Mouse (Mus musculus) naive thymus-derived CD4-positive, alpha-beta T cell, adult 2 months (primary cell): ENCODE measurements around the gene Gns.
"Not testable (repeated sequence)": the region's sequence is repeated elsewhere in the genome, so short reads cannot be mapped to it uniquely, and the experiment has no call there.

Experiments
- DNase-seq: peaks from one replicate; pipeline ENCODE4 v3.0.0-alpha.2; 2011; ENCODE audit warnings: low read depth

The Gns gene

DNA sequence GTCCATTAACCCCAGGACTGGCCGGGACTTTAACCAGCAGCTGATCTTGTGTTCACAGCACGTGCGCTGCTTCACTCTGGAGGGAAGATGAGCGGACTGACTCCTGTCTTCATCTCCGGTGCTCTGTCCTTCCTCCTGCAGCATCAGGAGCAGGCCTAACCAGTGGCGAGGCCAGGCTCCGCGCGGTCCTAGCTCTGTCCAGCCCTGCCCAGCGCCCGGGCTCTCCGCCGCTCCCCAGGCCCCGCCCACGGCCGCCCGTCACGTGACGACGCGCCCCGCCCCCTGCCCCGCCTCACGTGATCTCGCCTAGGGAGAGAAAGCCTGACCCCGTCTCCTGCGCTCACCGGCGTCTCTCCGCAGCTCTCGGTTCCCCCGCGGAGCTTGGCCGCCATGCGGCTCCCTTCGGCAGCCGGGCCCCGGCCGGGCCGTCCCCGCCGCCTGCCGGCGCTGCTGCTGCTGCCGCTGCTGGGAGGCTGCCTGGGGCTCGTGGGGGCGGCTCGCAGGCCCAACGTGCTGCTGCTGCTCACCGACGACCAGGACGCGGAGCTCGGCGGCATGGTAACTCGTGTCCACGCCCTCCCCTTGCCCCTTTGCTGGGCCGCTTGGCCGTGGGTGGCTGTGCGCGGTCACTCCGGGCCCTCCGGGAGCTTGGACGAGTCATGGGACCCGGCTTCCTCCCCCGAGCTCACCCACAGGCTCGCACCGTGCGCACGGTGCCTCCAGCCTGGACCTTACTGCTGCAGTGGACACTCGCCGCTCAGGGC is at the start of gene Gns:
Gns (plus strand) TSS at position 290 of the 764 bp plus-strand sequence.
- DNase-seq = peak; percentile 88

DNA sequence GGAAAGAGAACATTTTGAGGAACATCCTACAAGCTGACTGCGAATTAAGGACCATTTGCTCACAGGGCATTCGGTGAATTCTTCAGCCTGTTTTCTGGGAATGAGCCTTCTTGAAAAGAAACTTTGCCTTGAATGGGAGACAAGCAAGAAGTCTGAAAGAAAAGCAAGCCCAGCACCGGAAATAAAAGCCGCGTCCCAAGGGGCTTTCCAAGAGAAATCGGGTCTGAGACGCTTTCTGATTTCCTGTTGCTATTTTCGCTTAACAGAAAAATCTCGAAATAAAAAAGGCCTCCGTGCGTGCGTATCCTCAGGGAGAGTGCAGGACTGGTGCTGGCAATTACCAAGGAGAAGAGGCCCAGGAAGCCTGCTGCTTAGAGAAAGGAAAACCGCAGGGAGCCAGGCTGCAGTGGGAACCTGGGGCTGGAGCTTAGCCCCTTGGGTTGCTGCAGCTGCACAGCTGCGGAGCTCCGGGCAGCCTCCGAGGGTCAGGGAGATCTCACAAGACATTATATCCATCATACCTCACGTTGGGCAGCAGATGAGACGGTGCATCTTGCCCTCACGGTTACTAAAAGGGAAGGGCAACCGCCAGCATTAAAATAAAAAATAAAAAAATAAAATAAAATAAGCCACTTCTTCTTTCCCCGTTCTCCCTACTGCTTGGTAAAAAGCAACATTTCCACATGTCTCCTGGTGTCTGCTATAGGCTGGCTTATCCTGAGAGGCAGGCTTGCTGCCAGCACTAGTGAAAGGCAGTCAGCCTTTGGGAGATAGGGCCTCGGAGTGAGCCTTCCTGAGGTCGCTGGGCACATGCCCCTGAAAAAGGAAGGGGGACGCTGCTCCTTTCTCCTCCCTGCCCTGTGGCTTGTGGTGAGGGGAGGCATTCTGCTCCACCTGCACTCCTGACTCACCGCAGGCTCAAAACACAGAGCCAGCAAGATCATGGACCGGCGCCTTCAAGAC is 49.3 kb upstream of the Gns start:
- peak; percentile 71 for DNase-seq

DNA sequence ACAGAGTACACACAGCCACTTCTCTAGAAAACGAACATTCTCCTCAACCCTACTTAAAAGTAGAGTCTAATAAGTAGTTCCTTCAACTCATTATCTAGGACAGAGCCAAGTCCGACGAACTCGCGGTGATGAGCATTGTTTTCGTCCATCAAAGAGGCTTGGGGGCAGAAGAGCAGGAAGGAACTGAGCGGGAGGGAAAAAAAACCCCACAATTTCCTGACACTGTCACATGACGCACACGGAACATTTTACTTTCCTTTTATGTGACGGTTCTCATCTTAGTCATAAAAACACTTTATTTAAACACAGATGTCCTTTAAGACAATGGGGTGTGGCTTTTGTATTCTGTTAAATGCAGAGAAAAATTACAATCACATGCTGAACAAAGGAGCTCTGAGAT is 48.5 kb upstream of the Gns start:
- peak; percentile 91 for DNase-seq

DNA sequence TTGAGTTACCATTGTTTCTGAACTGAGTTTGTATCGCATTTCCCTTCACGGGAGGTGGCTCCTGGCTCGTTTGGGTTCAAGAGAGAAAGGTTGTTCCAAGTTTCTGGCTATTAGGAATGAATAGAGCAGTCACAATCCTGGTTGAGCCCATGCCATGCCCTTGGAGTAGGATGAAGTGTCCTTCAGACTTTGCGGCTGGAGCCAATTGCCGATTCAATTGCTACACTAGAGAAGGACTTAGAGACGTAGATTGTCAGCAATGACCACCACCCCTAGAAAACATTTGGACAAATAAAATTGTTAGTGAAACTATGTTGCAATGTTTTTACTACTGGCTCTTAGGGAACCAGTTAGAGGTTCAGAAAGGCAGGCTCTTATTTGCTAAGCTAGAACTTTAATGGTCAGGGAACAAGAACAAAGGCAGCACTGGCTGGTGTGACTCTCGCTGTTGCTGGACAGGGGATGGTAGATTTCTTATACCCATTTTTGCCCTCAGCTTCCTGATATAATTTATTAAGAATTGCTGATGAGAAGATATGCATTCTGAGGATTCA is 46.4 kb upstream of the Gns start:
- DNase-seq = no peak

- no peak for DNase-seq
Observed at GRCm38 (mm10) chr10:121323493-121323892, 41.4 kb upstream of the Gns start.

- peak; percentile 35 for DNase-seq
Observed at GRCm38 (mm10) chr10:121326167-121326566, 38.7 kb upstream of the Gns start.

DNA sequence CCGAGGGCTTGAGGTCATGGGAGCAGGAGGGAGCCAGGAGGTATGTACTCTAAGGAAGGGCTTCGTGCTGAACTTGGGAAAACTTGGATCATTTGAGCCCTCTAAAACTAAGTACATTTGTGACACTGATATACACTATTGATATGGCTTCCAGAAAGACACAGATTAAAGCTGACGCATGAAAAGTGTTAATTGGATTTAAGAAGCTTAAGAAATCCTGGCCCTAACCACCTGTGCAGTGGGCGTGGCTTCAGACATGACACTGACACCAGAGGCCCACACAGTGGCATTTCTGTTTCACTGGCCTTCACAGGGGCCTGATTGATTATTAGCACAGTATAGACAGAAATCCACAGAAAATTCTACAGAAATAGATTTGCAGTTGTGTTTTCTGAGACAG is 35.3 kb upstream of the Gns start:
- DNase-seq = no peak

DNA sequence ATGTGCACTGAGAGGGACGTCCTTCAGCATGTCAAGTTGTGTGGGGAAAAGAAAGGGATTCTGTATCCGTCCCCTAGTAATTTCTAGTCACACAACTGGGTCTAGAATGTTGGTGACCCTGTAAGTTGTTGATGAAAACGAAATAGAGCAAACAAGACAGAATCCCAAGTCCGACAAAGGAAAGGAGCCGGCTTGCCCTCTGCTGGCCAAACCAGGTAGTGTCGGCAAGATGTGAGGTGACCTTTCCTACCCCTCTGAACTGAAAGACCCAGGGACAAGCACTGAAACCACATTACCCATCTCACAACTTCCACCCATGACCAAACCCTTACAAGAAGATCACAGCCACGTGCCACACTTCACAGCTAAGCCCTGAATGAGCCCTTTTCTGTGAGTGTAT is 34.0 kb upstream of the Gns start:
- peak; percentile 84 for DNase-seq

DNA sequence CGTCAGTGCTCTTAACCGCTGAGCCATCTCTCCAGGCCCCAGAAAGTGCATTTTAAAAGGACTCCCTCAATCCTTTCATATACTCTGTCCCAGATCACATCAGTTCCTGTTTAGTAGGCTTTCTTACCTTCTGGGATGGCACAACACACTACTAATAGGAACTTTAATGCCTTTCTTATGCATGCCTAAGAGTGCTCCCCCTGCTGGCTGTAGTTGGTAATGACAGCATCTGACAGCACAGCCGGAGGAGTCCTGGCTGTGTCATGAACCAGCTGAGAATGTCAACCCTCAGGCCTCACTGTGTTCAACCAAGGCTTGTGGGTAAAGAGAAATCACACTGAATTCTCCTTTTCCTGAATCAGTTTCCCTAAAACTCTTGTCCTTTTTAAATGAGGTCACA is 30.3 kb upstream of the Gns start:
- DNase-seq = peak; percentile 83

DNA sequence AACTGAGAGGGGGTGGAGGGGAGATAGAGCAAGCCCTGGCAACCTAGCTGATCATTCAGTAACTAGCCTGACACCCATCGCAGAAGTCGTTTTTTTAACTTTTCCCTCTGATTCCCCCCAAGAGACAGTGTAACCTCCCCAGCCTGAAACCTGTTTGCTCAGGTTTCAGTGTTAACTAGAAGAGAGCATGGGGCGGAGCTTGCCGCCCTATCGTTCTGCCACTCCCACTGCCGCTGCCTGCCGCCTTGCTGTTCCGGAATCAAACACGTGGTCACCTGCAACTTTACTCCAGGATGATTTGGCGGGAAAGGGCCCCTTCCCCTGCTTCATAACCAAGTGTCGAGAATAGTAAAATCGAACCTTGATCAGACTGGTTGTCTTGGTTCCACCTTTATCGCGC is 28.4 kb upstream of the Gns start:
- DNase-seq = not testable (repeated sequence)

- no peak for DNase-seq
Observed at GRCm38 (mm10) chr10:121340754-121341593, 23.9 kb upstream of the Gns start.

DNA sequence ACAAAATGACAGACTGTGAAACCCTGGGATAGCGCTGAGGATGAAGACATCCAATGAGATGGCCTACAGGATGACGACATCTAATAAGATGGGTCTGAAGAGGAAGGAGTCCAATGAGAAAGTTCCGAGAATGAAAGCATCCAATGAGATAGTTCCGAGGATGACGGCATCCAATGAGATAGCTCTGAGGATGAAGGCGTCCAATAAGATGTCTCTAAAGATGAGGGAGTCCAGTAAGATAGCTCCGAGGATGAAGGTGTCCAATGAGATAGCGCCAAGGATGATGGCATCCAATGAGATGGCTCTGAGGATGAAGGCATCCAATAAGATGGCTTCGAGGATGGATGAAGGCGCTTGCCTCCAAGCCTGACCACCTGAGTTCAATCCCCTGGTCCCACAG is 22.6 kb upstream of the Gns start:
- DNase-seq = no peak

GRCm38 (mm10) chr10:121343867-121344266 is 21.0 kb upstream of the Gns start:
- no peak for DNase-seq

DNA sequence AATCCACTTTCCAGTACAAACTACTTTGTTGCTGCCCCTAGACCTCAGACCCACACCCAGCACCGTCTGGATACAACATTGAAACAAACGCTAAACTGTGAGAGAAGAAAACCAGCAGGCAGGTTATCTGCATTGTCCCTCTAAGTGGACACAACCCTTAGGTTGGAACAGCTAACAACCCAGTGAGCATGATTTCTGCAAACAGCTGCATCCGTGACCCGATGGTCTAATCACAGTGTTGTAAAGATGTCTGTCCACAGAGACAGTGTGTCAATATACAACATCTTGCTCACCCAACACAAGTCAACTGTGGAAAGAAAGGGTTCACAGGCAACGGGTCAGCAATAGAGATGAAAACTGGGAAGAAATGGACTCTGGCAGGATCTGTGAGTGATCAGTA is 15.6 kb upstream of the Gns start:
- DNase-seq = no peak

- peak; percentile 30 for DNase-seq
Observed at GRCm38 (mm10) chr10:121350357-121351065, 14.4 kb upstream of the Gns start.

DNA sequence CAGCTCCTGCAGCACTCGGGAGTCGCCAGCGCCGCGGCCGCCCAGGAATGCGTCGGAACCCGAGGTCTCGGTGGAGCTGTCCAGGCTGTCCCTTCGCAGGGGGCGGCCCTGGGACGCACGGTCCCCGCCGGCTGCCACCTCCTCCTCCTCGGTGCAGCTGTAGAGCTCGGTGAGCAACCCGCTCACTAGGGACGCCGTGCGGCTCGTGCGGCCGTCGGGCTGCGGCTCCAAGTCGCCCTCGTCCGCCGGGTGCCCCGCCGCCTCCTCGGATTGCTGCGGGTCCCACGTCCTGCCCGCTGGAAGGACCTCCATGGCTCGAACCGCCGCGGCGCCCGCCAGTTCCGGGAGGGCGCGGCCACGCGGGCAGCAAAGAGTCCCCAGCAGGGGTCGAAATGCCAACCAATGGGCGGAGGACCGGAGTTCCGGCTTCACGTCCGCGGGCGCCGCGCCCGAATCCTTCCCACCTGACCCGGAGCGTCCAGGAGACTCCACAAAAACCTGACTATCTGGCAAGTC is 13.8 kb upstream of the Gns start, which contains the start of gene Tbc1d30:
Tbc1d30 (minus strand) TSS at position 213 of the 516 bp plus-strand sequence.
- peak; percentile 36 for DNase-seq

DNA sequence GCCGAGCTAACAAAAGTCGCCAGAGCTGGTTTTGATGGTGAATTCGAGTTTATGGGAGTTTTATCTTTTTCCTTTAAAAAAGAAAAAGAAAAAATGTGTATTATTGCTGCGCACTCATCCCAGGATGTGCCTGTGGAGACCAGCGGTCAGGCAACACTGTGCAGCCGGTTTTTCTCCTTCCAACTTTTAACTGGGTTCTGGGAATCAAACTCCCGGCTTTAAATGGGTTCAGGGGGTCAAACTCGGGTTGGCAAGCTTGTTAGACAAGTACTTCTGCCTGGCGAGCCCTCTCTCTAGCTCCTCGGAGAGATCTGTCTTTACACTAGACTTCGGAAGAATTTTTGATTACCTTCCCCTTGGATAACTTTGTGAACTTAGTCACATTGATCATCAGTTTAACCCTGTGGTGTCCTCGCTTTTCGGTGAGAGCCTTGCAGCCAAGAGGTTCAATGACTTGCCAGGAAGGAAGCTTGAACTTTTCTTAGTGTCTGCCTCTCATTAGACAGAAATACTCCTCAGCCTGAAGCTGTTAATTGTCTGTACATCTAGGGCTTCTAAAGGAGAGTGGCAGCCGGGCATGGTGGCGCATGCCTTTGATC is 13.1 kb upstream of the Gns start:
- DNase-seq = no peak

- DNase-seq = no peak
Observed at GRCm38 (mm10) chr10:121360358-121360757, 4.5 kb upstream of the Gns start.

GRCm38 (mm10) chr10:121363201-121363600 is 1.7 kb upstream of the Gns start:
- DNase-seq = no peak

- no peak for DNase-seq
Observed at GRCm38 (mm10) chr10:121364306-121364705, 584 bp upstream of the Gns start.
